Mouse (Mus musculus) thymus, adult 2 months (tissue): Measurements from ENCODE around the gene Cnksr3. TPM values are rescaled to one million over a fixed set of nuclear protein-coding genes. Genes with fewer than 3 reads are reported as not detected.

ENCODE experiments used
- DNase-seq: peaks from one replicate; pipeline ENCODE4 v3.0.0; 2021
- H3K27ac ChIP-seq: fragments of 200-500 bp; 2 replicates; pipeline ENCODE4 v1.5.1; 2012; ENCODE audit warnings: low read length, control low read depth; ENCODE audit not compliant: control insufficient read depth, insufficient read depth
- H3K27me3 ChIP-seq: fragments of 200-500 bp; 2 replicates; pipeline ENCODE4 v1.6.1; 2012; ENCODE audit warnings: mild to moderate bottlenecking, low read length, moderate library complexity, mixed read lengths; ENCODE audit not compliant: control insufficient read depth, insufficient read depth
- H3K36me3 ChIP-seq: fragments of 200-500 bp; 2 replicates; pipeline ENCODE4 v1.6.1; 2012; ENCODE audit warnings: mild to moderate bottlenecking, low read length, moderate library complexity; ENCODE audit not compliant: control insufficient read depth, insufficient read depth
- H3K4me1 ChIP-seq: fragments of 200-500 bp; replicated peaks from 2 replicates; pipeline ENCODE4 v1.6.1; 2012; ENCODE audit warnings: low read length; ENCODE audit not compliant: control insufficient read depth, insufficient read depth
- H3K4me3 ChIP-seq: fragments of 200-500 bp; 2 replicates; pipeline ENCODE4 v1.5.1; 2012; ENCODE audit warnings: mild to moderate bottlenecking, low read length, control low read depth, moderate library complexity; ENCODE audit not compliant: control insufficient read depth, insufficient read depth
- CTCF ChIP-seq: fragments of 200-500 bp; IDR thresholded peaks from 2 replicates; pipeline ENCODE4 v1.5.1; 2012; ENCODE audit warnings: mild to moderate bottlenecking, control low read depth, low read length, moderate library complexity, borderline replicate concordance; ENCODE audit not compliant: control insufficient read depth, poor library complexity, insufficient read depth; ENCODE audit errors: extremely low read depth
- POLR2A ChIP-seq: fragments of 200-500 bp; IDR thresholded peaks from 2 replicates; pipeline ENCODE4 v1.6.1; 2012; ENCODE audit warnings: mild to moderate bottlenecking, low read length, control low read depth, moderate library complexity; ENCODE audit not compliant: control insufficient read depth, poor library complexity, insufficient read depth; ENCODE audit errors: extremely low read depth
- WGBS: fragments of 180-500 bp; shearing (Covaris S2); methylation state at CpG from one replicate; pipeline ENCODE4 v1.1.7; 2018; 5-methylcytosine and 5-hydroxymethylcytosine counted together
- polyA plus RNA-seq: library from polyadenylated mRNA; depleted of rRNA; stranded (reverse); fragments of >200 nt; gene quantifications from 2 replicates; pipeline ENCODE4 v1.2.3, GENCODE M21; 2012

Gene Cnksr3
- polyA plus RNA-seq, 1 experiment, result 6.2 TPM

- WGBS, result 93% methylated on average over 2 of the region's 2 CpGs
- no peak overlapping the region for H3K27ac ChIP-seq
- TF ChIP-seq CTCF (no peak), POLR2A (no peak)
Measured at GRCm38 (mm10) chr10:7135751-7136150, 76.3 kb downstream of the Cnksr3 start.

GRCm38 (mm10) chr10:7133005-7133404, 79.0 kb downstream of the Cnksr3 start:
- H3K36me3 ChIP-seq, result no peaks in the 10 kb centered on the region
- H3K27me3 ChIP-seq, result no peaks in the 10 kb centered on the region
- no peaks in the 10 kb centered on the region for H3K4me1 ChIP-seq
- H3K27ac ChIP-seq, result no peak overlapping the region
- no peak for DNase-seq
- H3K4me3 ChIP-seq, result no peak overlapping the region
- no peak for TF ChIP-seq POLR2A
- no peak for TF ChIP-seq CTCF
- WGBS, result 95% methylated on average over 5 of the region's 5 CpGs

More at GRCm38 (mm10) chr10:7135751-7136150, 76.3 kb downstream of the Cnksr3 start:
- DNase-seq, result no peak
- no peaks in the 10 kb centered on the region for H3K27me3 ChIP-seq
- no peak overlapping the region for H3K4me3 ChIP-seq
- no peaks in the 10 kb centered on the region for H3K4me1 ChIP-seq
- H3K36me3 ChIP-seq, result no peaks in the 10 kb centered on the region

DNA sequence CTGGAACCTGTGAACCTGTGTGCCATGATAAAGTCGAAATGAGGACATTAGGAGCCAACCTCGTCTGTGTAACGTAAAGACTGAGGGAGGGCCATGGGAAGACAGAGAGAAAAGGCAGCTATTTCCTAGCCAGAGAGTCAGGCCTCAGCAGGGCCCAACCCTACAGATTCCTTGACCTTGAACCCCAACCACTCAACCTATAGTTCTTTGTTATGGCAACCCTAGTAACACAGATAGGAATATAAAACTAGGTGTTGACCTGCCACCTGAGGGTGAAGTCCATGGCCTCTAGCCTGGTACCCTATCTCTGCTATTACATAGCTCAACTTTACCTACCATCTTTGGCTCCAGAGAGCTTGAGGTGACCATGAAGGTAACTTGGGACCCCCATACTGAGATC, 80.6 kb downstream of the Cnksr3 start:
- H3K4me1 ChIP-seq, result no peaks in the 10 kb centered on the region
- no peak overlapping the region for H3K27ac ChIP-seq
- no peak for DNase-seq
- H3K27me3 ChIP-seq, result no peaks in the 10 kb centered on the region
- no peaks in the 10 kb centered on the region for H3K36me3 ChIP-seq
- 96% methylated on average over 3 of the region's 3 CpGs for WGBS
- no peak overlapping the region for H3K4me3 ChIP-seq
- no peak for TF ChIP-seq CTCF
- TF ChIP-seq POLR2A, result no peak

DNA sequence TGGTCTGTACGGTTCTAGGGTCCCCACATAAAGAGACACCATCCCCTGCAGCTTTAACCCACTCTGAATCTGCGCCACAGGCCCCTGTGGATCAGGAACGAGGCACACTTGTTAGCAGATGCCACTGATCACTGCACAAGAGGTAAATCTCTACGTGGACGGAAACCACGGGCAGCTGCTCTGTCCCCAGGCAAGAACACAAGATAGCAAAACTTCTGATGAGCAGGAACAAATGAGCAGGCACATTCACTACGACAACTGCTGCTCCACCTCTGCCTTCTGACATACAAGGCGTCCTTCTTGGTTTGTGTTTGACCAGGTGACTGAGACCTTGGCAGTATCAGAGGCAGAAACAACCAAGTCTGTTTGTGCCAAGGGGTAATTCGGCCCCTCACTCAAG, 84.2 kb downstream of the Cnksr3 start:
- no peak overlapping the region for H3K4me3 ChIP-seq
- 95% methylated on average over 9 of the region's 9 CpGs for WGBS
- no peaks in the 10 kb centered on the region for H3K4me1 ChIP-seq
- no peak for DNase-seq
- no peak overlapping the region for H3K27ac ChIP-seq
- TF ChIP-seq POLR2A, result no peak
- TF ChIP-seq CTCF, result no peak
- no peaks in the 10 kb centered on the region for H3K27me3 ChIP-seq
- H3K36me3 ChIP-seq, result no peaks in the 10 kb centered on the region

DNA sequence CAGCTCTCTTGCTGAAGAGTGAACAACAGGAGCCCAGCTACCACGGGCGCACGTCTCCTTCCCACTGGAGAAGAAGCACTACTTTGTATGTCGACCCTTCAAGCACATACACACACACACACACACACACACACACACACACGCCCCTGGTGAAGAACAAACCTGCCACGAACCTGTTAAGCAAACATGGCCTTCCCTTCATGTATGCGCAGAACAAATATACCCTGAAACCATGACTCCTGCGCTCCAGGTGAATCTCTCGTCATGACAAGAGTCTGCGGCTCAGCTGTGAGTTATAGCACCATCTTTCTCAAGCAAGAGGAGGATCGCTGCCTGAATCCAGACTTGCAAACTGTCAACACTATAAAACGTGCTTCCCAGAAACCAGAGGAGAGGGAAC, 85.2 kb downstream of the Cnksr3 start:
- DNase-seq, result no peak
- Histone ChIP-seq H3K27me3 (no peaks in the 10 kb centered on the region), H3K4me3 (no peak overlapping the region), H3K27ac (no peak overlapping the region), H3K4me1 (no peaks in the 10 kb centered on the region), H3K36me3 (no peaks in the 10 kb centered on the region)
- no peak for TF ChIP-seq CTCF
- TF ChIP-seq POLR2A, result no peak
- WGBS, result 95% methylated on average over 12 of the region's 12 CpGs

DNA sequence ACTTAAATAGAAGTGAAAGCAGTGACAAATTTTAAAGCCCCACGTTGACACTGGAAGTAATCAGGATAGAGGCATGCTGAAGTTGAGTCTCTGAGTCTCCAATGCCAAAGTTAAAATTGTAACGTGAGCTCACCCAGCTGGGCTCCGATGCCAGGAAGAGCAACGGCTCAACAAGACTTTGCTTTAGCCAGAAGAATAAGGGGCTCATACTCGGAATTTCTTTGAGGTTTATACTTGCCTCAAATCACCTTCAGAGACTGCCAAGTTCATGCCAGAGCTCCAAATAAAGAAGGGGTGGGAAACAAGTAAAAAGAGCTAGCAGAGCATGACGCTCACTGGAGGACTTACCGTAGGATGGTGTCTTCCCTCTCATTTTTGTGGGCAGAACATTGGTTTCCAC, 85.8 kb downstream of the Cnksr3 start:
- no peak for DNase-seq
- Histone ChIP-seq H3K4me3 (no peak overlapping the region), H3K36me3 (no peaks in the 10 kb centered on the region), H3K4me1 (no peaks in the 10 kb centered on the region), H3K27ac (no peak overlapping the region), H3K27me3 (no peaks in the 10 kb centered on the region)
- TF ChIP-seq POLR2A, result no peak
- TF ChIP-seq CTCF, result no peak
- WGBS, result 92% methylated on average over 7 of the region's 7 CpGs

DNA sequence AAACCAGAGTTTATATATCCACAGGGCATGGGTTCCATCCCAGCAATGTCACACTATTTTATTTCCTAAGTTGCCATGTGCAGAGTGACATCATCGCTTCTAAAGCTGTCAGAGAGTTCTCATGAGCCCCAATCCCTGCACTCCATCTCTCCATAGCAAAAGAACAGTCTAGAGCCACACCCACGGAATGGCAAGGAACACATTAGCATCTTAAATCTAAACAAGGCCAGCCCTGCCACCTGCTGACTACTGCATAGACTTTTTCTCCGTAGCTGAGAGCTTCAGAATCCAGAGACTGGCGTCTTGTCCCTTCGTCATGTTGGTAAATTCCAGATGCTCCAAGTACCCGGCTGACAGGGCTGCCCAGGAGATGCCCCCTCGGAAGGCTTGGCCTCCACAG, 87.0 kb downstream of the Cnksr3 start:
- TF ChIP-seq POLR2A, result no peak
- no peak for TF ChIP-seq CTCF
- no peak for DNase-seq
- Histone ChIP-seq H3K4me3 (no peak overlapping the region), H3K36me3 (no peaks in the 10 kb centered on the region), H3K27ac (no peak overlapping the region), H3K4me1 (no peaks in the 10 kb centered on the region), H3K27me3 (no peaks in the 10 kb centered on the region)
- 97% methylated on average over 7 of the region's 7 CpGs for WGBS
